Mouse (Mus musculus): ENCODE results near the gene Olfr1286.

- TF ChIP-seq POLR2A (IDR thresholded peaks at IDR 0.05; ENCODE audit: low read depth, low read length) (no peak), CTCF (IDR thresholded peaks at IDR 0.05; ENCODE audit: borderline replicate concordance, insufficient read depth, low read length) (no peak)
These were observed 47.7 kb downstream of the Olfr1286 start, which contains the start of gene Olfr1284 for GRCm38 (mm10) chr2:111375222-111375621.

Data from embryonic fibroblast, embryonic 13.5 days (primary cell).